Mouse (Mus musculus) small intestine, adult 2 months (tissue): ENCODE results near the gene Retn.

Experiments
- CTCF ChIP-seq: fragments of 200-500 bp; IDR thresholded peaks from 2 replicates; pipeline ENCODE4 v1.5.1; 2012; ENCODE audit warnings: low read depth, mild to moderate bottlenecking, control low read depth, inconsistent platforms, low read length, moderate library complexity, mixed read lengths; ENCODE audit not compliant: insufficient replicate concordance, insufficient read length; ENCODE audit errors: extremely low read depth
- POLR2A ChIP-seq: fragments of 200-500 bp; IDR thresholded peaks from 2 replicates; pipeline ENCODE4 v1.6.1; 2012; ENCODE audit warnings: low read depth, mild to moderate bottlenecking, control low read depth, inconsistent platforms, low read length, moderate library complexity

DNA sequence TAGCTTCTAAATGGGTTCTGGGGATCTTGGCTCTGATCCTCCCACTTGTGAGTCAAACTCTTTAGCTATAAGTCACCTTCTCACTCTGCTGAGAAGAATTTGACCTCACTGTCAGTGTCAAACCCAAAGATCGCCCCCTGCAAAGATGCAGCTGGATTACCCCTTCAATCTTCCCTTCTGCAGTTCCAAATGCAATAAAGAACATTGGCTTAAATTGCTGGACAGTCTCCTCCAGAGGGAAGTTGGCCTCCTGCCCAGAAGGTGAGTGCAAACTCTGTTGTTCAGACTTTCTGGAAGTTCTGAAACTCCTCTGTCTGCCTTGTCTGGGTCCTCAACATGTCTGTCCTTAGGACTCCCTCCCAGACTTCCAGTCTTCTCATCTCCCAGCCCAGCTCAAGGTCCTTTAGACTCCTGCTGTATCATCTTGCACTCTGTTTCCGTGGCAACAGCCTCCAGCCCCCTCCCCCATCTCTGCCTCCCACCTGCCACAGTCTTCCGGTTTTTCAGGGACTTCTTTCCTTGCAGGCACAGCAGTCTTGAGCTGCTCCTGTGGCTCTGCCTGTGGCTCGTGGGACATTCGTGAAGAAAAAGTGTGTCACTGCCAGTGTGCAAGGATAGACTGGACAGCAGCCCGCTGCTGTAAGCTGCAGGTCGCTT, 1.3 kb downstream of the Retn start:
- no peak for TF ChIP-seq CTCF
- TF ChIP-seq POLR2A: no peak
